Mouse (Mus musculus) liver, embryonic 14.5 days (tissue): ENCODE data around the gene Gm5136.

Experiments
- CTCF ChIP-seq: IDR thresholded peaks from 2 replicates; pipeline ENCODE4 v1.5.1; 2016; ENCODE audit warnings: antibody characterized with exemption, low read depth, control low read depth
- EP300 ChIP-seq: IDR thresholded peaks from 2 replicates; pipeline ENCODE4 v1.6.1; 2016; ENCODE audit warnings: antibody characterized with exemption, low read depth

GRCm38 (mm10) chr10:108697062-108697461, 2.9 kb downstream of the Gm5136 start:
- TF ChIP-seq EP300 (no peak), CTCF (no peak)
